Mouse (Mus musculus) brain, adult 2 months (tissue): ENCODE measurements at regions not wholly inside any gene's neighbourhood (a gene's known extent, or its start where the extent isn't known, plus 50 kb on each side); places are given as distances from the start of the nearest gene placed in this dataset.

Experiments used
- DNase-seq: peaks from one replicate; pipeline ENCODE4 v3.0.0; 2011; ENCODE audit warnings: low read depth, low spot score

GRCm38 (mm10) chr12:13100505-13101354, 148.3 kb downstream of the Ddx1 start:
- peak; percentile 16 for DNase-seq

GRCm38 (mm10) chr12:13094111-13094851, 152.6 kb upstream of the Mycn start:
- peak; percentile 60 for DNase-seq

GRCm38 (mm10) chr12:13085951-13086350, 144.2 kb upstream of the Mycn start:
- no peak for DNase-seq

- no peak for DNase-seq
Measured at GRCm38 (mm10) chr12:13085484-13085883, 143.8 kb upstream of the Mycn start.

- DNase-seq, result no peak
Measured at GRCm38 (mm10) chr12:13083337-13084054, 141.8 kb upstream of the Mycn start.

GRCm38 (mm10) chr12:13080791-13081190, 139.1 kb upstream of the Mycn start:
- no peak for DNase-seq

GRCm38 (mm10) chr12:13079832-13080231, 138.1 kb upstream of the Mycn start:
- DNase-seq, result peak; percentile 63

GRCm38 (mm10) chr12:13077689-13078088, 136.0 kb upstream of the Mycn start:
- no peak for DNase-seq

- DNase-seq, result no peak
Measured at GRCm38 (mm10) chr12:13076699-13077287, 135.1 kb upstream of the Mycn start.

GRCm38 (mm10) chr12:13073126-13073886, 131.6 kb upstream of the Mycn start:
- no peak for DNase-seq

GRCm38 (mm10) chr12:13067295-13067694, 125.6 kb upstream of the Mycn start:
- DNase-seq, result no peak

- DNase-seq, result no peak
Measured at GRCm38 (mm10) chr12:13066604-13067181, 125.0 kb upstream of the Mycn start.

- DNase-seq, result no peak
Measured at GRCm38 (mm10) chr12:13059473-13059872, 117.8 kb upstream of the Mycn start.

- peak; percentile 60 for DNase-seq
Measured at GRCm38 (mm10) chr12:13056246-13056645, 114.5 kb upstream of the Mycn start.

GRCm38 (mm10) chr12:13054611-13055010, 112.9 kb upstream of the Mycn start:
- peak; percentile 65 for DNase-seq

- peak; percentile 63 for DNase-seq
Measured at GRCm38 (mm10) chr12:13053746-13054145, 112.0 kb upstream of the Mycn start.

- no peak for DNase-seq
Measured at GRCm38 (mm10) chr12:13052845-13053623, 111.3 kb upstream of the Mycn start.

GRCm38 (mm10) chr12:13052164-13052563, 110.5 kb upstream of the Mycn start:
- no peak for DNase-seq

GRCm38 (mm10) chr12:13049659-13050058, 107.9 kb upstream of the Mycn start:
- no peak for DNase-seq
